Mouse (Mus musculus) left cerebral cortex, postnatal 10 days (tissue): ENCODE measurements around the gene Ggt1. TPM values are rescaled to one million over a fixed set of nuclear protein-coding genes. Genes with fewer than 3 reads are reported as not detected.
"Not testable (repeated sequence)": the region's sequence is repeated elsewhere in the genome, so short reads cannot be mapped to it uniquely, and the experiment has no call there.

ENCODE experiments used
- DNase-seq, 2 experiments: peaks; one replicate each; pipeline ENCODE4 v3.0.0; 2021 to 2022; ENCODE audit warnings: low spot score in 2 of 2, mixed read lengths in 1 of 2; ENCODE audit errors: extremely low spot score in 1 of 2
- intact Hi-C: fragments of 180-260 bp; cut with DNase I; formaldehyde crosslinking; loops from one replicate; pipeline ENCODE4 v1.15.1; 2025
- total RNA-seq, 2 experiments: library from RNA; stranded (reverse); gene quantifications; 2 replicates each; pipeline ENCODE4 v1.2.3; 2021

Ggt1 gene
- total RNA-seq: 1 to 10 TPM; 1.5 to 4.1 TPM

- DNase-seq: no peak
- intact Hi-C loops: no loop called here
Measured at GRCm38 (mm10) chr10:75561071-75561654, at the start of gene Ggt1. Gene Ggt1 (plus strand): TSS chr10:75561604.

GRCm38 (mm10) chr10:75511897-75512296, 49.5 kb upstream of the Ggt1 start:
- intact Hi-C loops: no loop called here
- DNase-seq: no peak

- no peak for DNase-seq
- intact Hi-C loops: no loop called here
Measured at GRCm38 (mm10) chr10:75512796-75513195, 48.6 kb upstream of the Ggt1 start.

GRCm38 (mm10) chr10:75513306-75514067, 47.9 kb upstream of the Ggt1 start:
- DNase-seq: no peak
- intact Hi-C loops: no loop called here

DNA sequence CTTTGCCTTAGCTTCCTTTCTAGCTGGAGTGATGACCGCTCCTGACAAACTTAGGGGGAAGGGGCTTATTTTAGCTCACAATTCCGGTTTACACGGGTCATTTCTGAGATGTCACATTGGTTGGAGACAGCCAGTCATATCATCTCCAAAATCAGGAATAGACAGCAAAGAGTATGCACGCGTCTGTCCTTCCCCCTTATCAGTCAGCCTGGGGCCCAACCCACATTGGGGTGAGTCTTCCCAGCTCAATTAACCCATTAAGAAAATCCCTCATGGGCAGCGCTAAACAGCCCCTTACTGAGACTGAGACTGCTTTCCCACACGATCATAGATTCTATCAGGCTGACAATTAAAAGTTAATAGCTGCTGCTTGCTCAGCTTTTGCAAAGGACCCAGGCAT, 47.0 kb upstream of the Ggt1 start:
- intact Hi-C loops: no loop called here
- no peak for DNase-seq

- intact Hi-C loops: no loop called here
Measured at GRCm38 (mm10) chr10:75515216-75516037, 46.0 kb upstream of the Ggt1 start.

DNA sequence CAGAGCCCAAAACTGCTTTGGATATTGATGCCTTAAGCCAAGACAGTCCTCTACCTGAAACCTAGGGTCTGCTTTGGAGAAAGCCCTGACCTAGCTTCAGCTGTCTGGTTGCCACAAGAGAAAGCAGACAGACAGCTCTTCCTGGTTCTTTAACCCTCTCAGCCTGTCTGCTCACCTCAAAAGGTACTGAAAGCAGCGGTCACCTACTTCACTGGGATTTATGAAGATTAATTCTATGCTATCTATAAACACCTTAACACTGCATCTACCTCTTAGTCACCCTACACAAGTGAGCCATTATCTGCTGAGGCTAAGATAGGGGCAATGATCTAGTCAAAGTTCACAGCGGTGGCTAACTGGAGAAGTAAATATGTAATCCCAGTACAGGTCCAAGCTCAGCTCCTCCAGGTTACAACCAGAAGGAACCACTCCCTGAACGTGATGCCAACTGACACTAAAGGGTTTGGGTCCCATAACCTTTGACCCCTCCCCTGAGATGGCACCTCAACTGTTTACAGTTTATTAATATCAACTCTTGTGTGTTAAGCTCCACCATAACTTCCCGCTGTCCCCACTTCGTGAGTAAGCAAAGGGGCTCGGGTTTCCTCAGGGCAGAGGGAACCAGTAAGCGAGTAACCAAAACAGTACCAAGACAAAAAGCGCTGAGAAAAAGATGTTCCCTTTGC, 45.2 kb upstream of the Ggt1 start:
- intact Hi-C loops: no loop called here
- DNase-seq: no peak

More at GRCm38 (mm10) chr10:75515216-75516037, 46.0 kb upstream of the Ggt1 start:
- no peak for DNase-seq

DNA sequence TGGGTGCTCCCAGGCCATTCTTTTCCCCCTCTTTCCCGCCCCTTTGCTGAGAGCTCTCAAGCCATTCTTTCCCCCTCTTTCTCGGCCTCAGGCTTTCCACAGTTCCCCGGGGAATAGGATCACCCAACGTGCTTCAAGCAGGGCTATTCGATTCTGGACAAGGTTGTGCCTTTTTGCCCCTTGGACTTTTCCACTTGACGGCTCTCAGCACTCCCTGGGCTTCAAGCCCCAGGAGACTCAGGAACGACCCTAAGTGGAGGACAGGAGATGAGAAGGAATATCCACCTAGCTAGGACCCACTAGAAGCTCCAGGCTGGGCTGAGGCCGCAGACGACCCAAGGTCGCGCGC, 44.7 kb upstream of the Ggt1 start:
- DNase-seq: no peak
- intact Hi-C loops: no loop called here

GRCm38 (mm10) chr10:75517073-75517757, 44.2 kb upstream of the Ggt1 start, which contains the start of gene Snrpd3:
Gene Snrpd3 (plus strand): TSS chr10:75517551.
- intact Hi-C loops: no loop called here
- DNase-seq: peak; percentile 91 to 96

DNA sequence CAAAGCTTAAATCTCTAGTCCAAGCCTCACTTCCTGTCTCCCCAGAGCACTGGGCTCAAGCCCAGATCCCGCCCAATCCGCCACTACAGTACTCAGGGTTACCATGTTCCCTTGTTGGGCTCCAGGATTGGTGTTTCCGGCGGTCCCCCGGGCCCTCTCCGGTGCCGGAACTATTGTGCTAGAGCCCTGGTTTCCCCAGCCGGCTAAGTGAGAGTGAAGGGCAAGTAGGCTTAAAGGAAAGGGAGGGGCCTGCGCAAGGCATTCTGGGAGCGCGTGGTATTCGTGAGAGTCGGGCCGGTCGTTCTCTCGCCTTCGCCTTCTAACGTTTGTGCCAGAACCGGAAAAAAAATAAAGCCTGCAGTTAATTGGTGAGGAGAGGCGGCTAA, 43.7 kb upstream of the Ggt1 start, which contains the start of gene Gucd1:
Gene Gucd1, minus strand, starts transcription at position 215 of the 386 bp plus-strand sequence.
- peak; percentile 97 to 98 for DNase-seq
- intact Hi-C loops: no loop called here

- intact Hi-C loops: no loop called here
- no peak for DNase-seq
Measured at GRCm38 (mm10) chr10:75520581-75520980, 40.8 kb upstream of the Ggt1 start.

DNA sequence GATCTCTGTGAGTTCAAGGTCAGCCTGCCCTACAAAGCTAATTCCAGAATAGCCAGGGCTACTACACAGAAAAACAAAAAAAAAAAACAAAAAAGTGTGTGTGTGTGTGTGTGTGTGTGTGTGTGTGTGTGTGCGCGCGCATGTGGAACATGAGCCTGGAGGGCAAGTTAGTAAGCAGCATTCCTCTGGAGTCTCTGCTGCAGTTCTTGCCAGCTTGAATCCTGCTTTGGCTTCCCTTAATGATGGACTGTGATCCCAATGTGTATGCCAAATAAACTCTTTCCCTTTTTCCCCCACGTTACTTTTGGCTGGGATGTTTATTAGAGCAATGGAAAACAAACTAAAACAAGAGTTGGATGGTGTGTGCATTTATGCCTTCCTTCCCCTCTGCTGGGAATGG, 39.8 kb upstream of the Ggt1 start:
- intact Hi-C loops: no loop called here
- no peak for DNase-seq

DNA sequence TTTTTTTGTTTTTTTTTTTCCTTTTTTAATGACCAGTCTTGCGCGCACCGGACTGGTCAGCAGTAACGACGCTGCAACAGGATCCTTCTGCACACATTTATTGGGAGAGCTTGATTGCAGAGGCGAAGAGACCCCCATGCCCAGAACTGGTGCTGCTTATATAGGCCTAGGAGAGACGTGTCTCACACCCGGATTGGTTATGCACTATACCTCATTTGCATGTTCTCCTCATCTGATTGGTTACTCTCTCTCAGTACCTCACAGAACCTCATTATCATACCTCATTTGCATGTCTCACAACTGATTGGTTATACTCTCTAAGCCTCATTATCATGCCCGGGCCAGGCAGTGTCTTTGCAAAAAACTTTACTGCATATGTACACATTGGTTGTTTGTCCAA, 36.0 kb upstream of the Ggt1 start:
- DNase-seq, intact Hi-C loops: not testable (repeated sequence)

- intact Hi-C loops: no loop called here
- no peak for DNase-seq
Measured at GRCm38 (mm10) chr10:75530322-75530721, 31.1 kb upstream of the Ggt1 start.

- intact Hi-C loops: no loop called here
- no peak for DNase-seq
Measured at GRCm38 (mm10) chr10:75531532-75532090, 29.8 kb upstream of the Ggt1 start.

DNA sequence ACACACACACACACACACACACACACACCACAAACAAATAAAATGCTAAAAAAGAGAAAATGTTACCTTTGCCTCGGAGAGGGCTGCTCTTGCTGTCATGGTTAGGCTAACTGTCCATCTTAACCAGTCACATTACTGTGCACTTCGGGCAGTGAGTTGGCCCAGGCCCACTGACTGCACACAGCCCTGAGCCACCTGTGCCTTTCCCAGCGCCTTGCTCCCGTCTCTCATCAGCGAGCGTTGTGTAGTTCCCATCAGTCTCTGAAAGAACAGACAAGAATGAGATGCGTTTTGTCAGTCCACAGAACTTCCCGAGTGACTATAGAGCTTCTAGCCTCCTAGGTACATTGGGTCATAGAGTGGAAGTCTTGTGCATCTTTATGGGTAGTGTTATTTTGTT, 27.2 kb upstream of the Ggt1 start:
- intact Hi-C loops: no loop called here
- DNase-seq: no peak

GRCm38 (mm10) chr10:75534934-75535333, 26.5 kb upstream of the Ggt1 start:
- intact Hi-C loops: no loop called here
- DNase-seq: no peak

DNA sequence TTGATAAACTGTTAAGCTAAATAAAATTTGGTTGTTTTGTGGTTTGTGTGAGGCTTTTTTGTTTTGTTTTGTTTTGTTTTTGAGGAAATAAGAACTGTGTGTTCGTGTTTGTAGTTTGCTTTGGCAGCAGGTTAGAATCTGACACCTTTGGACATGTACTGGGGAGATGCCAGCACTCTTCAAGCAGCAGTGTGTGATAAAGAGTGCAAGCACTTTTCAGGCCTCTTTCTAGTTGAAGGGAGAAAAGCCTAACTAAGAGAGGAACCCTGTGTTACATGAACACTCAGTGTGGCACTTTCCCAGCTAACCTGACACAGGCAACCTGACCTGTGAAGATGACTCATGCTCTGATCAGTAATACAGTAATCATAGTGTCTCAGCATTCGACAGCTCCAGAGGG, 26.0 kb upstream of the Ggt1 start:
- intact Hi-C loops: no loop called here
- no peak for DNase-seq
